Mouse (Mus musculus) liver, postnatal 0 days (tissue): ENCODE measurements at regions not wholly inside any gene's neighbourhood (a gene's known extent, or its start where the extent isn't known, plus 50 kb on each side); places are given as distances from the start of the nearest gene placed in this dataset.

Source experiments
- CTCF ChIP-seq: sonication (generic); IDR thresholded peaks from 2 replicates; pipeline ENCODE4 v1.5.1; 2016; ENCODE audit warnings: antibody characterized with exemption, low read depth
- EP300 ChIP-seq: IDR thresholded peaks from 2 replicates; pipeline ENCODE4 v1.6.1; 2016; ENCODE audit warnings: antibody characterized with exemption, low read depth, mild to moderate bottlenecking

GRCm38 (mm10) chr10:126429502-126429901, 463.5 kb downstream of the Lrig3 start:
- no peak for TF ChIP-seq CTCF
- TF ChIP-seq EP300 = no peak
